Mouse (Mus musculus) lung, adult 2 months (tissue): ENCODE measurements around the gene Bcl2l11. TPM values are rescaled to one million over a fixed set of nuclear protein-coding genes. Genes with fewer than 3 reads are reported as not detected.
A peak's percentile ranks its signal among the peaks of the same experiment; 100 is the strongest.

Experiments used
- DNase-seq: peaks from one replicate; pipeline ENCODE4 v3.0.0; 2022
- H3K4me1 ChIP-seq: fragments of 200-500 bp; 2 replicates; pipeline ENCODE4 v1.6.1; 2011; ENCODE audit warnings: low read length; ENCODE audit not compliant: control insufficient read depth, insufficient read depth
- H3K4me3 ChIP-seq: fragments of 200-500 bp; replicated peaks from 2 replicates; pipeline ENCODE3; 2011; ENCODE audit warnings: low read depth, mild to moderate bottlenecking, control low read depth, low read length; ENCODE audit errors: extremely low read depth
- CTCF ChIP-seq: fragments of 200-500 bp; IDR thresholded peaks from 2 replicates; pipeline ENCODE4 v1.5.1; 2011; ENCODE audit warnings: mild to moderate bottlenecking, low read length, control low read depth; ENCODE audit not compliant: insufficient read depth
- POLR2A ChIP-seq: fragments of 200-500 bp; IDR thresholded peaks from 2 replicates; pipeline ENCODE4 v1.6.1; 2011; ENCODE audit warnings: low read depth, mild to moderate bottlenecking, control low read depth, low read length, borderline replicate concordance; ENCODE audit errors: extremely low read depth
- WGBS: fragments of 180-500 bp; shearing (Covaris S2); methylation state at CpG from one replicate; pipeline ENCODE4 v1.1.7; 2018; 5-methylcytosine and 5-hydroxymethylcytosine counted together
- polyA plus RNA-seq: library from polyadenylated mRNA; depleted of rRNA; stranded (reverse); fragments of >200 nt; gene quantifications from 2 replicates; pipeline ENCODE4 v1.2.3, GENCODE M21; 2012

Gene Bcl2l11
- polyA plus RNA-seq, 1 experiment, result 24.5 TPM

GRCm38 (mm10) chr2:128167930-128168329, 42.1 kb downstream of the Bcl2l11 start:
- Histone ChIP-seq H3K4me1 (no peaks in the 10 kb centered on the region; the same call in 1 of the 2 replicates), H3K4me3 (no peak overlapping the region)
- 93% methylated on average over 12 of the region's 12 CpGs for WGBS
- TF ChIP-seq CTCF (no peak), POLR2A (no peak)
- no peak for DNase-seq

GRCm38 (mm10) chr2:128169486-128169885, 43.6 kb downstream of the Bcl2l11 start:
- no peak for TF ChIP-seq POLR2A
- TF ChIP-seq CTCF, result no peak
- 77% methylated on average over 5 of the region's 5 CpGs for WGBS
- DNase-seq, result no peak
- no peaks in the 10 kb centered on the region; the same call in 1 of the 2 replicates for H3K4me1 ChIP-seq
- H3K4me3 ChIP-seq, result no peak overlapping the region

GRCm38 (mm10) chr2:128169972-128170371, 44.1 kb downstream of the Bcl2l11 start:
- DNase-seq, result no peak
- 52% methylated on average over 11 of the region's 11 CpGs for WGBS
- no peak overlapping the region for H3K4me3 ChIP-seq
- TF ChIP-seq CTCF (no peak), POLR2A (no peak)
- no peaks in the 10 kb centered on the region; the same call in 1 of the 2 replicates for H3K4me1 ChIP-seq

GRCm38 (mm10) chr2:128170614-128171013, 44.8 kb downstream of the Bcl2l11 start:
- TF ChIP-seq CTCF (no peak), POLR2A (no peak)
- WGBS, result 92% methylated on average over 3 of the region's 3 CpGs
- Histone ChIP-seq H3K4me3 (no peak overlapping the region), H3K4me1 (no peaks in the 10 kb centered on the region; the same call in 1 of the 2 replicates)
- no peak for DNase-seq

- Histone ChIP-seq H3K4me1 (peaks cover 4% of the 10 kb centered on the region; the same call in 1 of the 2 replicates), H3K4me3 (no peak overlapping the region)
- WGBS, result 71% methylated on average over 5 of the region's 5 CpGs
- DNase-seq, result peak; percentile 74
- TF ChIP-seq POLR2A (no peak), CTCF (no peak)
These were observed 46.4 kb downstream of the Bcl2l11 start for GRCm38 (mm10) chr2:128172266-128172665.

- DNase-seq, result no peak
- WGBS, result 65% methylated on average over 5 of the region's 5 CpGs
- TF ChIP-seq POLR2A (no peak), CTCF (no peak)
- Histone ChIP-seq H3K4me1 (peaks cover 4% of the 10 kb centered on the region; the same call in 1 of the 2 replicates), H3K4me3 (no peak overlapping the region)
These were observed 48.3 kb downstream of the Bcl2l11 start for GRCm38 (mm10) chr2:128174176-128174575.

GRCm38 (mm10) chr2:128174604-128175342, 48.9 kb downstream of the Bcl2l11 start:
- TF ChIP-seq POLR2A, result no peak
- TF ChIP-seq CTCF, result no peak
- H3K4me3 ChIP-seq, result no peak overlapping the region
- no peak for DNase-seq
- WGBS, result 55% methylated on average over 9 of the region's 9 CpGs
- H3K4me1 ChIP-seq, result peaks cover 4% of the 10 kb centered on the region; the same call in 1 of the 2 replicates

GRCm38 (mm10) chr2:128175625-128176024, 49.8 kb downstream of the Bcl2l11 start:
- no peak for TF ChIP-seq CTCF
- TF ChIP-seq POLR2A, result no peak
- Histone ChIP-seq H3K4me3 (no peak overlapping the region), H3K4me1 (peaks cover 4% of the 10 kb centered on the region; the same call in 1 of the 2 replicates)
- 95% methylated on average over 6 of the region's 6 CpGs for WGBS
- no peak for DNase-seq

- WGBS, result 32% methylated on average over 12 of the region's 12 CpGs
- TF ChIP-seq POLR2A (no peak), CTCF (no peak)
- peaks cover 4% of the 10 kb centered on the region; the same call in 1 of the 2 replicates for H3K4me1 ChIP-seq
- H3K4me3 ChIP-seq, result no peak overlapping the region
- no peak for DNase-seq
These were observed 50.7 kb downstream of the Bcl2l11 start for GRCm38 (mm10) chr2:128176391-128177044.
